Mouse (Mus musculus) hindbrain, embryonic 13.5 days (tissue): ENCODE measurements around the gene Prrt1. TPM values are rescaled to one million over a fixed set of nuclear protein-coding genes. Genes with fewer than 3 reads are reported as not detected.

Experiments used
- ATAC-seq: fragments of 200-750 bp; cut with Nextera tagmentation; 2 replicates; pipeline ENCODE4 v1.8.0; 2017; ENCODE audit warnings: moderate TSS enrichment; ENCODE audit not compliant: low FRiP score
- H3K27ac ChIP-seq: fragments of 300-500 bp; sonication (generic); 2 replicates; pipeline ENCODE4 v1.5.1; 2015; ENCODE audit warnings: inconsistent platforms, mild to moderate bottlenecking, moderate library complexity
- H3K27me3 ChIP-seq: fragments of 300-500 bp; sonication (generic); 2 replicates; pipeline ENCODE4 v1.6.1; 2015; ENCODE audit warnings: mild to moderate bottlenecking, inconsistent platforms
- H3K36me3 ChIP-seq: fragments of 300-500 bp; sonication (generic); 2 replicates; pipeline ENCODE4 v1.6.1; 2015; ENCODE audit warnings: mild to moderate bottlenecking, inconsistent platforms
- H3K4me1 ChIP-seq: fragments of 300-500 bp; sonication (generic); replicated peaks from 2 replicates; pipeline ENCODE4 v1.6.1; 2015; ENCODE audit warnings: inconsistent platforms
- H3K4me2 ChIP-seq: fragments of 300-500 bp; sonication (generic); 2 replicates; pipeline ENCODE4 v1.6.1; 2015; ENCODE audit warnings: inconsistent platforms, mild to moderate bottlenecking, moderate library complexity
- H3K4me3 ChIP-seq: fragments of 300-500 bp; sonication (generic); 2 replicates; pipeline ENCODE4 v1.5.1; 2015; ENCODE audit warnings: mild to moderate bottlenecking, inconsistent platforms
- H3K9ac ChIP-seq: fragments of 300-500 bp; sonication (generic); 2 replicates; pipeline ENCODE4 v1.6.1; 2015; ENCODE audit warnings: mild to moderate bottlenecking, inconsistent platforms
- H3K9me3 ChIP-seq: fragments of 300-500 bp; sonication (generic); 2 replicates; pipeline ENCODE4 v1.6.1; 2016; ENCODE audit warnings: inconsistent platforms
- WGBS: fragments of 180-500 bp; shearing (Covaris S2); methylation state at CpG from one replicate; pipeline ENCODE4 v1.1.7; 2015; 5-methylcytosine and 5-hydroxymethylcytosine counted together
- polyA plus RNA-seq: library from polyadenylated mRNA; unstranded; fragments of >200 nt; fragmentation: Nextera tagmentation; extraction: Ambion mirVana; gene quantifications from 2 replicates; pipeline ENCODE4 v1.2.1, GENCODE M21; 2015

Prrt1 gene
- 5.5 and 5.6 TPM in 2 replicates for polyA plus RNA-seq

DNA sequence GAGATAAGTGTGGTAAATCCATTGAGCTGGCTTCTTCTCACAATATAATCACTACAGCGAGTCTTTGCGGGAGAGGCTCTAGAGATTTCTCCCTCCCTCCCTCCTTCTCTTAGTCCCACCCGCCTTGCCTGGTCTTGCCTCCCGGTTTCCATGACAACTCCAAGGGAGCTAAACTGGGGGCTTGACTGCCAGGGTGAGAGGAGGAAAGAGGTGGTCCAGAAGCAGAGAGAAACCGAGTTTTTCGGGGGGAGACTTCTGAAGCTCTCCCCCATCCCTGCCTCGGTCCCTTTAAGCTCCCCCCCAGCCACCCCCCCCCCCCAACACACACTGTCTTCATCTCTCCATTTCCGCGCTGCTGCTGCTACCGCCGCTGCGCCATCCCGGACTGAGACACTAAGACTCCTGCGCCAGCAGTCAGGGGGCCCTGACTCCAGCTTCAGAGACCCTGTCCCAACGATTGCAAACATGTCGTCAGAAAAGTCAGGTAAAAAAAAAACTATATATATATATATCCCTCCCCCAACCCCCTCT lies at the start of gene Prrt1:
Gene Prrt1 (plus strand): TSS at position 313 of the 531 bp plus-strand sequence.
- peak within 1 kb of the TSS; percentile 83 for H3K9ac ChIP-seq
- WGBS: 1% methylated on average over 16 of the region's 16 CpGs
- H3K27me3 ChIP-seq: peaks cover 47% of the 10 kb centered on the region
- peaks cover 3% of the 10 kb centered on the region; the same call in 1 of the 2 replicates for H3K36me3 ChIP-seq
- peak within 1 kb of the TSS; percentile 73 for H3K4me3 ChIP-seq
- H3K4me1 ChIP-seq: peaks cover 61% of the 10 kb centered on the region
- ATAC-seq: peak; percentile 26; the same call in 1 of the 2 replicates
- no peaks in the 10 kb centered on the region for H3K9me3 ChIP-seq
- peak within 1 kb of the TSS; percentile 91 for H3K4me2 ChIP-seq
- peak within 1 kb of the TSS; percentile 93 for H3K27ac ChIP-seq

DNA sequence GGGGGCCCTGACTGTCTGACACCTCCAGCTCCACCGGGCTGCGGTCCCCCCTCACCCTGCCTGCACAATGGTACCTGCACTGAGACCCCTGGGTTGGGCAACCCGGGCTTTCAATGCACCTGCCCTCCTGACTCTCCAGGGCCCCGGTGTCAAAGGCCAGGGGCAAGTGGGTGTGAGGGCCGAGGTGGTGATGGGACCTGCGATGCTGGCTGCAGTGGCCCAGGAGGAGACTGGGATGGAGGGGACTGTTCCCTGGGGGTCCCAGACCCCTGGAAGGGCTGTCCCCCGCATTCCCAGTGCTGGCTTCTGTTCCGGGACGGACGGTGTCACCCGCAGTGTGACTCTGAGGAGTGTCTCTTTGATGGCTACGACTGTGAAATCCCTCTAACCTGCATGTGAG lies 46.8 kb upstream of the Prrt1 start:
- no peak for ATAC-seq
- H3K4me2 ChIP-seq: no peak overlapping the region
- no peaks in the 10 kb centered on the region for H3K27me3 ChIP-seq
- H3K4me1 ChIP-seq: peaks cover 12% of the 10 kb centered on the region
- H3K4me3 ChIP-seq: no peak overlapping the region
- no peaks in the 10 kb centered on the region for H3K36me3 ChIP-seq
- 85% methylated on average over 12 of the region's 12 CpGs for whole genome bisulfite sequencing
- no peak overlapping the region for H3K27ac ChIP-seq
- H3K9me3 ChIP-seq: no peaks in the 10 kb centered on the region
- H3K9ac ChIP-seq: no peak overlapping the region

GRCm38 (mm10) chr17:34583397-34583796 lies 45.9 kb upstream of the Prrt1 start:
- WGBS: 60% methylated on average over 7 of the region's 7 CpGs

GRCm38 (mm10) chr17:34583819-34584218 lies 45.5 kb upstream of the Prrt1 start:
- H3K4me2 ChIP-seq: no peak overlapping the region
- no peaks in the 10 kb centered on the region for H3K27me3 ChIP-seq
- no peak overlapping the region for H3K9ac ChIP-seq
- H3K36me3 ChIP-seq: no peaks in the 10 kb centered on the region
- no peaks in the 10 kb centered on the region for H3K9me3 ChIP-seq
- H3K27ac ChIP-seq: no peak overlapping the region
- 86% methylated on average over 8 of the region's 8 CpGs for WGBS
- no peak overlapping the region for H3K4me3 ChIP-seq
- ATAC-seq: no peak
- peaks cover 23% of the 10 kb centered on the region for H3K4me1 ChIP-seq

More at GRCm38 (mm10) chr17:34583397-34583796, 45.9 kb upstream of the Prrt1 start:
- no peak overlapping the region for H3K4me3 ChIP-seq
- H3K9ac ChIP-seq: no peak overlapping the region
- peaks cover 19% of the 10 kb centered on the region for H3K4me1 ChIP-seq
- no peaks in the 10 kb centered on the region for H3K36me3 ChIP-seq
- 0 out of 2 replicates have a peak overlapping the region, but pooled peaks have one; percentile 23 for H3K27ac ChIP-seq
- H3K27me3 ChIP-seq: no peaks in the 10 kb centered on the region
- ATAC-seq: no peak
- no peaks in the 10 kb centered on the region for H3K9me3 ChIP-seq
- no peak overlapping the region for H3K4me2 ChIP-seq

DNA sequence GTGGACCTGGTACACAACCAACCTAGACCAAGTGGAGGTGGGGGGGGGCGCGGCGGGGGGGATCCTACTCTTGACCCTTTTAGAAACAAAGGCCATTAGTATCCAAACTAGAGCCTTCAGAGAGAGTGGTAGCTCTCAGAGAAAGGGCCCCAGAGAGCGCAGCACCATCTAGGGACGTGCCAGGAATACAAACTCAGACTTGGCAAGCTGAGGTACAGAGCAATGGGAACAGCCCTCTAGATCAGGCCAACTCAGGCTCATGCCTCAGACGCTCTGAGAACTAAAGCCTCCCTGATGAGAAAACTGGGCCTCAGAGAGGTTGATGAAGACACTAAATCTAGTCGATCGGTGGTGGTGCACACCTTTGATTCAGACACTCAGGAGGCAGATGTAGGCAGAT lies 44.2 kb upstream of the Prrt1 start:
- no peak overlapping the region for H3K4me3 ChIP-seq
- no peak overlapping the region for H3K9ac ChIP-seq
- H3K4me2 ChIP-seq: no peak overlapping the region
- H3K27me3 ChIP-seq: no peaks in the 10 kb centered on the region
- 88% methylated on average over 8 of the region's 8 CpGs for WGBS
- peak overlapping the region; percentile 100 for H3K27ac ChIP-seq
- H3K36me3 ChIP-seq: no peaks in the 10 kb centered on the region
- H3K4me1 ChIP-seq: peaks cover 35% of the 10 kb centered on the region
- ATAC-seq: no peak
- no peaks in the 10 kb centered on the region for H3K9me3 ChIP-seq

GRCm38 (mm10) chr17:34585877-34586771 lies 43.2 kb upstream of the Prrt1 start:
- H3K27ac ChIP-seq: peak overlapping the region; percentile 100
- H3K4me3 ChIP-seq: peak overlapping the region; percentile 69
- H3K27me3 ChIP-seq: no peaks in the 10 kb centered on the region
- ATAC-seq: peak; percentile 2; the same call in 1 of the 2 replicates
- WGBS: 14% methylated on average over 32 of the region's 32 CpGs
- H3K4me2 ChIP-seq: peak overlapping the region; percentile 82
- no peaks in the 10 kb centered on the region for H3K9me3 ChIP-seq
- peak overlapping the region; percentile 92 for H3K9ac ChIP-seq
- peaks cover 45% of the 10 kb centered on the region for H3K4me1 ChIP-seq
- no peaks in the 10 kb centered on the region for H3K36me3 ChIP-seq

GRCm38 (mm10) chr17:34586796-34587422 lies 42.4 kb upstream of the Prrt1 start:
- H3K4me1 ChIP-seq: peaks cover 51% of the 10 kb centered on the region
- peak; percentile 73 for ATAC-seq
- peak overlapping the region; percentile 82 for H3K4me2 ChIP-seq
- WGBS: 2% methylated on average over 37 of the region's 38 CpGs
- H3K27me3 ChIP-seq: no peaks in the 10 kb centered on the region
- H3K36me3 ChIP-seq: no peaks in the 10 kb centered on the region
- no peaks in the 10 kb centered on the region for H3K9me3 ChIP-seq
- peak overlapping the region; percentile 92 for H3K9ac ChIP-seq
- H3K4me3 ChIP-seq: peak overlapping the region; percentile 69
- peak overlapping the region; percentile 100 for H3K27ac ChIP-seq

DNA sequence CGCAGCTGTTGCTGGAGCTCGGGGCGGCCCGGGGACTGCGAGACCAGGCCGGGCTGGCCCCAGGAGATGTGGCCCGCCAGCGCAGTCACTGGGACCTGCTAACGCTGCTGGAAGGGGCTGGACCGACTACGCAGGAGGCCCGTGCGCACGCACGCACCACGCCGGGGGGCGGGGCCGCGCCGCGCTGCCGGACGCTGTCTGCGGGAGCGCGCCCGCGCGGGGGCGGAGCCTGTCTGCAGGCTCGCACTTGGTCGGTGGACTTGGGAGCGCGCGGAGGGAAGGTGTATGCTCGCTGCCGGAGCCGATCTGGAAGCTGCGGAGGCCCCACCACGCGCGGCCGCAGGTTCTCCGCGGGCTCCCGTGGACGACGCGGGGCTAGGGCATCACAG lies 41.9 kb upstream of the Prrt1 start:
- Histone ChIP-seq H3K9ac (peak overlapping the region; percentile 92), H3K4me2 (peak overlapping the region; percentile 82), H3K27ac (peak overlapping the region; percentile 100), H3K27me3 (no peaks in the 10 kb centered on the region), H3K4me3 (peak overlapping the region; percentile 69), H3K36me3 (no peaks in the 10 kb centered on the region), H3K4me1 (peaks cover 54% of the 10 kb centered on the region), H3K9me3 (no peaks in the 10 kb centered on the region)
- WGBS: under 1% methylated on average over 49 of the region's 50 CpGs
- ATAC-seq: peak; percentile 79

- Histone ChIP-seq H3K27me3 (no peaks in the 10 kb centered on the region), H3K9me3 (no peaks in the 10 kb centered on the region), H3K36me3 (no peaks in the 10 kb centered on the region), H3K9ac (peak overlapping the region; percentile 92), H3K4me2 (peak overlapping the region; percentile 82), H3K4me1 (peaks cover 58% of the 10 kb centered on the region), H3K27ac (peak overlapping the region; percentile 100), H3K4me3 (peak overlapping the region; percentile 69)
- 4% methylated on average over 19 of the region's 19 CpGs for WGBS
- ATAC-seq: no peak
Measured at GRCm38 (mm10) chr17:34587814-34588213, 41.5 kb upstream of the Prrt1 start.

- H3K4me3 ChIP-seq: no peak overlapping the region
- H3K4me1 ChIP-seq: peaks cover 68% of the 10 kb centered on the region
- 76% methylated on average over 3 of the region's 3 CpGs for WGBS
- H3K9me3 ChIP-seq: no peaks in the 10 kb centered on the region
- no peak for ATAC-seq
- no peak overlapping the region for H3K9ac ChIP-seq
- H3K27ac ChIP-seq: no peak overlapping the region
- no peaks in the 10 kb centered on the region for H3K36me3 ChIP-seq
- no peak overlapping the region for H3K4me2 ChIP-seq
- no peaks in the 10 kb centered on the region for H3K27me3 ChIP-seq
Measured at GRCm38 (mm10) chr17:34588767-34589166, 40.6 kb upstream of the Prrt1 start.

DNA sequence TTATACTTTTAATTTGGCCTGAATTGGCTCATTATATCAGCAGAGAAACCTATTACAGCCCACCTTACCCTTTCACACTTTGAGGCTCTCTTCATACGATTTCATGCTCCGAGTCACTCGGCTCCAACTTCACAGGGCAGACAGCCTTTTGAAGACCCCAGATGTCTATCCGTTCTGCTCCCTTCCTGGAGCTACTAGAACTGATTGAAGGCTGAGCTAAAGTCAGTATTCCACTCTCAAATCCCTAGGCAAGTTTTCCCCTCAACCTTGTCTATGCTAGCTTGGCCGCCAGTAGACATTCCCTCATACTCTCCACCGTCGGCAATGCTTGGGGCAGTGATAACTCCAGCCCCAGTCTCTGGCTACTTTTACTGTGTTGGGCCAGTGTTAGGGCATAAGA lies 40.1 kb upstream of the Prrt1 start:
- H3K4me3 ChIP-seq: no peak overlapping the region
- H3K4me1 ChIP-seq: peaks cover 72% of the 10 kb centered on the region
- H3K36me3 ChIP-seq: no peaks in the 10 kb centered on the region
- H3K27ac ChIP-seq: 0 out of 2 replicates have a peak overlapping the region, but pooled peaks have one; percentile 30
- no peak for ATAC-seq
- H3K27me3 ChIP-seq: no peaks in the 10 kb centered on the region
- WGBS: 54% methylated on average over 7 of the region's 7 CpGs
- no peak overlapping the region for H3K9ac ChIP-seq
- H3K4me2 ChIP-seq: no peak overlapping the region; the same call in 1 of the 2 replicates
- H3K9me3 ChIP-seq: no peaks in the 10 kb centered on the region

DNA sequence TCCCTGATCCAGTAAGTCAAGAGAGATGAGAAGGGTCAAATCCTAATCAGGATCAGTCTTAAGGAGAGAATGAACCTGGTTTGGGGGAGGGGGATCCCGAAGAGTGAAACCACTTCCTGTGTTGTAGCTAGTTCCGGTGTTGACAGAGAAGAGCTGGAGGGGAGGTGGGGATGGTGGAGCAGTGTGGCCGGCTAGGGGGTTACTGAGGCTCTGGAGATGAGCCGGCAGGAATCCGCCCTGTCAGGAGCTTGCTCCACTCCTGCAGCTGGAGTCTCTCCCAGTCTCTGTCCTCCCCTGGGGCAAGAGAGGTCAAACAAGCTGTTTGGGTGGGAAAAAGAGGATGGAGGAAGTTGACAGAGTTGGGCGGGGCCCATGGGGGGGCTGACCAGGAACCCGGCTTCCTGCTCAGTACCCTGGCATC lies 39.6 kb upstream of the Prrt1 start, which contains the start of gene Gpsm3:
Gene Gpsm3 (plus strand): TSS at position 126 of the 421 bp plus-strand sequence.
- H3K4me3 ChIP-seq: peak within 1 kb of the TSS; percentile 7; the same call in 1 of the 2 replicates
- WGBS: 24% methylated on average over 5 of the region's 7 CpGs
- peaks cover 77% of the 10 kb centered on the region for H3K4me1 ChIP-seq
- H3K4me2 ChIP-seq: peak within 1 kb of the TSS; percentile 91
- H3K36me3 ChIP-seq: peaks cover 3% of the 10 kb centered on the region
- no peaks in the 10 kb centered on the region for H3K9me3 ChIP-seq
- H3K27me3 ChIP-seq: no peaks in the 10 kb centered on the region
- H3K27ac ChIP-seq: peak within 1 kb of the TSS; percentile 99
- peak within 1 kb of the TSS; percentile 24; the same call in 1 of the 2 replicates for H3K9ac ChIP-seq
- no peak for ATAC-seq
